Mouse (Mus musculus) CH12.LX (cell line): ENCODE measurements around the gene Epb41l1. TPM values are rescaled to one million over a fixed set of nuclear protein-coding genes. Genes with fewer than 3 reads are reported as not detected.

ENCODE experiments used
- DNase-seq: peaks from one replicate; pipeline ENCODE4 v3.0.0-alpha.2; 2013; ENCODE audit errors: extremely low read depth
- H3K27ac ChIP-seq: 2 replicates; pipeline ENCODE4 v1.5.1; 2012; ENCODE audit warnings: low read depth, mild to moderate bottlenecking, control low read depth, moderate library complexity; ENCODE audit not compliant: insufficient read depth
- H3K27me3 ChIP-seq: replicated peaks from 2 replicates; pipeline ENCODE3; 2012; ENCODE audit warnings: inconsistent platforms
- H3K36me3 ChIP-seq, 2 experiments: replicated peaks in 1 of 2; 2 replicates each; pipeline versions ENCODE3 to v1.6.1; 2012; ENCODE audit warnings: inconsistent platforms in 1 of 2, low read length in 1 of 2, mild to moderate bottlenecking in 1 of 2, mixed read lengths in 1 of 2, moderate library complexity in 1 of 2; ENCODE audit not compliant: control insufficient read depth in 1 of 2, insufficient read depth in 1 of 2
- H3K4me1 ChIP-seq, 2 experiments: 2 replicates each; pipeline ENCODE4 v1.6.1; 2012; ENCODE audit warnings: inconsistent platforms in 1 of 2, moderate library complexity in 1 of 2; ENCODE audit not compliant: insufficient read depth in 2 of 2, control insufficient read depth in 1 of 2
- H3K4me2 ChIP-seq: 2 replicates; pipeline ENCODE4 v1.6.1; 2012; ENCODE audit warnings: low read depth, mild to moderate bottlenecking, control low read depth; ENCODE audit not compliant: poor library complexity, insufficient read depth, severe bottlenecking
- H3K4me3 ChIP-seq, 3 experiments: fragments of 150-350 bp in 1 of 3; sonication (generic) in 1 of 3; replicated peaks in 1 of 3; 2 replicates each; pipeline versions ENCODE3 to v1.5.1; 2011 to 2012; ENCODE audit warnings: low read depth in 2 of 3, low read length in 2 of 3, mild to moderate bottlenecking in 2 of 3, moderate library complexity in 2 of 3, control low read depth in 1 of 3, improper control_type of control experiment in 1 of 3, inconsistent platforms in 1 of 3, mixed read lengths in 1 of 3; ENCODE audit not compliant: poor library complexity in 1 of 3
- H3K79me2 ChIP-seq: replicated peaks from 2 replicates; pipeline ENCODE4 v1.6.1; 2012; ENCODE audit warnings: mild to moderate bottlenecking, moderate library complexity; ENCODE audit not compliant: control insufficient read depth, poor library complexity, insufficient read depth, severe bottlenecking; ENCODE audit errors: extremely low read depth
- H3K9ac ChIP-seq: 2 replicates; pipeline ENCODE4 v1.6.1; 2012; ENCODE audit warnings: low read depth, mild to moderate bottlenecking, control low read depth, moderate library complexity; ENCODE audit not compliant: insufficient read depth
- H3K9me3 ChIP-seq: replicated peaks from 2 replicates; pipeline ENCODE3; 2012; ENCODE audit warnings: low read length, inconsistent platforms, mixed read lengths
- ELF1 ChIP-seq: IDR thresholded peaks from 2 replicates; pipeline ENCODE4 v1.6.1; 2014; ENCODE audit warnings: low read depth, mild to moderate bottlenecking, inconsistent platforms, low read length, improper control_type of control experiment
- ETS1 ChIP-seq: conservative IDR thresholded peaks from 2 replicates; pipeline ENCODE4 v1.6.1; 2012; ENCODE audit warnings: low read depth, mild to moderate bottlenecking, inconsistent platforms, low read length, improper control_type of control experiment, moderate library complexity
- GABPA ChIP-seq: IDR thresholded peaks from 2 replicates; pipeline ENCODE4 v1.6.1; 2012; ENCODE audit warnings: low read depth, low read length, improper control_type of control experiment, inconsistent platforms; ENCODE audit not compliant: insufficient replicate concordance
- HCFC1 ChIP-seq: IDR thresholded peaks from 2 replicates; pipeline ENCODE4 v1.6.1; 2012; ENCODE audit warnings: low read depth, mild to moderate bottlenecking, inconsistent platforms, low read length, improper control_type of control experiment
- IRF4 ChIP-seq: IDR thresholded peaks from 2 replicates; pipeline ENCODE4 v1.6.1; 2014; ENCODE audit warnings: low read depth, mild to moderate bottlenecking, inconsistent platforms, low read length, improper control_type of control experiment
- JUND ChIP-seq: conservative IDR thresholded peaks from 2 replicates; pipeline ENCODE4 v1.6.1; 2011; ENCODE audit warnings: low read depth, low read length, improper control_type of control experiment
- MAX ChIP-seq: IDR thresholded peaks from 2 replicates; pipeline ENCODE4 v1.6.1; 2011; ENCODE audit warnings: low read length, improper control_type of control experiment
- MEF2A ChIP-seq: IDR thresholded peaks from 2 replicates; pipeline ENCODE4 v1.6.1; 2014; ENCODE audit warnings: low read depth, mild to moderate bottlenecking, inconsistent platforms, low read length, improper control_type of control experiment, borderline replicate concordance
- MXI1 ChIP-seq: IDR thresholded peaks from 2 replicates; pipeline ENCODE4 v1.6.1; 2011; ENCODE audit warnings: mild to moderate bottlenecking, low read depth, low read length, improper control_type of control experiment
- MYC ChIP-seq: IDR thresholded peaks from 2 replicates; pipeline ENCODE4 v1.6.1; 2011; ENCODE audit warnings: low read depth, mild to moderate bottlenecking, improper control_type of control experiment, low read length
- PAX5 ChIP-seq: IDR thresholded peaks from 2 replicates; pipeline ENCODE4 v1.6.1; 2012; ENCODE audit warnings: low read length, inconsistent platforms, mixed read lengths
- POLR2A ChIP-seq: IDR thresholded peaks from 2 replicates; pipeline ENCODE4 v1.6.1; 2011; ENCODE audit warnings: low read depth, mild to moderate bottlenecking, improper control_type of control experiment, low read length
- RAD21 ChIP-seq: IDR thresholded peaks from 2 replicates; pipeline ENCODE4 v1.6.1; 2011; ENCODE audit warnings: low read depth, mild to moderate bottlenecking, low read length, improper control_type of control experiment, moderate library complexity
- SMC3 ChIP-seq: IDR thresholded peaks from 2 replicates; pipeline ENCODE4 v1.6.1; 2011; ENCODE audit warnings: low read depth, low read length, improper control_type of control experiment
- TBP ChIP-seq: conservative IDR thresholded peaks from 2 replicates; pipeline ENCODE4 v1.6.1; 2011; ENCODE audit warnings: low read depth, low read length, improper control_type of control experiment
- USF2 ChIP-seq: conservative IDR thresholded peaks from 2 replicates; pipeline ENCODE4 v1.6.1; 2011; ENCODE audit warnings: low read depth, low read length, improper control_type of control experiment
- ZMIZ1 ChIP-seq: IDR thresholded peaks from 2 replicates; pipeline ENCODE4 v1.6.1; 2012; ENCODE audit warnings: low read depth, mild to moderate bottlenecking, inconsistent platforms, low read length, improper control_type of control experiment
- ZNF384 ChIP-seq: IDR thresholded peaks from 2 replicates; pipeline ENCODE4 v1.6.1; 2012; ENCODE audit warnings: low read depth, low read length, improper control_type of control experiment, inconsistent platforms
- dilution Hi-C: fragments of 300-500 bp; cut with MboI; formaldehyde crosslinking; loops from 2 replicates; pipeline ENCODE4 v1.14.3; 2020; ENCODE audit warnings: low sequenced_read_pairs; ENCODE audit not compliant: extremely low pct_unique_long_range_greater_than_20kb, extremely low pct_ligation_motif_present
- in situ Hi-C: fragments of 300-500 bp; cut with MboI; formaldehyde crosslinking; loops from 3 replicates; pipeline ENCODE4 v1.14.3; 2019; ENCODE audit warnings: low sequenced_read_pairs, low pct_ligation_motif_present, low pct_unique_long_range_greater_than_20kb, mixed read lengths
- polyA plus RNA-seq: library from polyadenylated mRNA; unstranded; fragments of >175 nt; gene quantifications from 2 replicates; pipeline ENCODE4 v1.2.1, GENCODE M21; 2012; ENCODE audit warnings: low read depth; ENCODE audit not compliant: insufficient read length
- total RNA-seq, 2 experiments: library from RNA; depleted of rRNA; stranded (reverse); fragments of 300-350 nt in 1 of 2; fragments of >200 nt in 1 of 2; gene quantifications; 2 replicates each; pipeline ENCODE4 v1.2.3; 2012 to 2014

Epb41l1 gene
- total and polyA plus RNA-seq, 3 experiments: 0.21 TPM; not detected in 2

DNA sequence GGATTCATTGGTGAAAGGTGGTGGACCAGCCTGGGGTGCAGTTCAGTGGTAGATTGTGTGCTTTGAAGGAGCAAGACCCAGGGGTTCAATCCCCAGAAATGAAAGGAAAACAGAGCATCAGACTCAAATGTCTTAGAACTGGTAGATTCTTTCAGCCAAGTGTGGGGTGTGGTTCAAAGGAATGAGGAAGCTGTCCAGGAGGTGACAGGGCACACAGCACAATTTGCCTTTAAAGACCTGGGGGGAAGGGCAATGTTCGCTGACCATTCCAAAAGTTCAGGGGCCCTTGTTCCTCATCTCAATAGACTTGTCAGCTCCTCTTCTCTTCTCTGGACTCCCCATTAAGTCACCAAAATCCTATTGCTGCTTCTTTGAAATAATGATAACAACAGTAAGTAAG is 3.5 kb upstream of the Epb41l1 start:
- peaks cover 3% of the 10 kb centered on the region for H3K9me3 ChIP-seq
- peaks cover 49% of the 10 kb centered on the region for H3K27me3 ChIP-seq
- no peak for DNase-seq
- H3K27ac ChIP-seq: no peak overlapping the region
- in situ Hi-C loops: no loop called here
- H3K79me2 ChIP-seq: no peaks in the 10 kb centered on the region
- peaks cover 4 to 6% of the 10 kb centered on the region in 2 experiments; a peak in 3 of 4 replicates for H3K4me1 ChIP-seq
- dilution Hi-C loops: no loop called here
- H3K9ac ChIP-seq: no peak overlapping the region
- TF ChIP-seq GABPA (no peak), HCFC1 (no peak), JUND (no peak), ZNF384 (no peak), RAD21 (no peak), POLR2A (no peak), MAX (no peak), TBP (no peak), USF2 (no peak), SMC3 (no peak), MEF2A (no peak), ZMIZ1 (no peak), MXI1 (no peak)
- no peak overlapping the region for H3K4me2 ChIP-seq
- no peaks in the 10 kb centered on the region for H3K36me3 ChIP-seq
- H3K4me3 ChIP-seq: no peak overlapping the region

DNA sequence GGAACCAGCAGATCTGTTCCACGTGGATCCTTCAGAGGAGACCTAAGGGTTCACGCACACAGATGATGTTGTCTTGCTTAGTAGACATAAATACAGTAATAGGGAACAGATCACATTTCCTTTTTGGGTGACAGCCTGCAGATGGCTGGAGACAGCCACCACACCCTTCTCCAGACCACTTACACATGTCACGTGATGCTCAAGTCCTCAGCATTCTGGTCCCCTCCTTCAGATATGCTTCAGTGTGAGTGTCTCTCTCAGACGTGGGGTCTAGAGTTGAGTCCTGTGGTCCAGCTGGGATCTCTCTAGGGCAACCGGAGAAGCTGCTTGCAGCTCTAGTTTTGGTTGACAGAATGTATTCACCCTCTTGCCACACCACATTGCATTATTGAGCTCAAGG is 2.2 kb upstream of the Epb41l1 start:
- no peak for DNase-seq
- peaks cover 4 to 6% of the 10 kb centered on the region in 2 experiments; a peak in 3 of 4 replicates for H3K4me1 ChIP-seq
- H3K9me3 ChIP-seq: peaks cover 3% of the 10 kb centered on the region
- H3K4me2 ChIP-seq: no peak overlapping the region
- H3K79me2 ChIP-seq: no peaks in the 10 kb centered on the region
- peaks cover 61% of the 10 kb centered on the region for H3K27me3 ChIP-seq
- H3K36me3 ChIP-seq: no peaks in the 10 kb centered on the region
- H3K4me3 ChIP-seq: no peak overlapping the region
- no peak overlapping the region for H3K9ac ChIP-seq
- H3K27ac ChIP-seq: no peak overlapping the region
- dilution Hi-C loops (no loop called here), in situ Hi-C loops (no loop called here)
- TF ChIP-seq IRF4 (no peak), MYC (no peak), HCFC1 (no peak), ETS1 (no peak), ZNF384 (no peak), POLR2A (no peak), ELF1 (no peak), PAX5 (no peak), ZMIZ1 (no peak)
